In genomic region chr19:28635991-28636553, GRCm38 (mm10) we compare ENCODE assay signal across 11 mouse cellular contexts. TPM values are rescaled to one million over a fixed set of nuclear protein-coding genes. Genes with fewer than 3 reads are reported as not detected.
DNase-seq lines count a peak whose midpoint lies in the region; ATAC-seq and TF ChIP-seq lines count a peak whose summit lies in the region.
"Had no signal": no experiment of that assay in that cellular context is flagged by ENCODE, and none has a peak within 500 bp of the region (broad histone marks: within the 10 kb centered on the region; RNA-seq: fewer than 3 reads in every experiment).

No protein-coding gene starts in this region.

- no peak for DNase-seq in liver, postnatal 0 days
- no peak for DNase-seq in forebrain, postnatal 0 days
- DNase-seq in kidney, postnatal 0 days (ENCODE audit: low spot score), result peak; percentile 45
- no peak for DNase-seq in urinary bladder, adult 2 months (ENCODE audit: low spot score)
- DNase-seq in lung, adult 18-20 months, result no peak
- no peak for DNase-seq in right cerebral cortex, postnatal 36 days (ENCODE audit: low spot score in 2 of 2)
- DNase-seq: cerebellum, postnatal 14 days; heart, postnatal 36 days; lung, embryonic 14.5 days had no signal

- no peaks in the 10 kb centered on the region for H3K9me3 ChIP-seq in liver, postnatal 0 days (ENCODE audit: low read length)
- no peaks in the 10 kb centered on the region for H3K9me3 ChIP-seq in liver, embryonic 12.5 days (replicated peaks)
- H3K9me3 ChIP-seq in forebrain, postnatal 0 days (ENCODE audit: low read length), result no peaks in the 10 kb centered on the region
- no peaks in the 10 kb centered on the region for H3K9me3 ChIP-seq in kidney, postnatal 0 days (replicated peaks; ENCODE audit: low read length)
- H3K9me3 ChIP-seq in stomach, embryonic 15.5 days, result no peaks in the 10 kb centered on the region

- no peaks in the 10 kb centered on the region for H3K4me1 ChIP-seq in liver, postnatal 0 days (ENCODE audit: insufficient read depth)
- no peaks in the 10 kb centered on the region for H3K4me1 ChIP-seq in liver, embryonic 12.5 days
- no peaks in the 10 kb centered on the region for H3K4me1 ChIP-seq in forebrain, postnatal 0 days (ENCODE audit: insufficient read depth)
- H3K4me1 ChIP-seq in kidney, postnatal 0 days (replicated peaks; ENCODE audit: insufficient read depth, low read length), result no peaks in the 10 kb centered on the region; the same call in none of the 2 replicates
- H3K4me1 ChIP-seq in stomach, embryonic 15.5 days, result no peaks in the 10 kb centered on the region

- WGBS in liver, postnatal 0 days (ENCODE audit: insufficient replicate concordance), result 51% methylated on average over 7 of the region's 8 CpGs
- 55% methylated on average over 7 of the region's 8 CpGs for WGBS in liver, embryonic 12.5 days (ENCODE audit: insufficient replicate concordance)
- WGBS in forebrain, postnatal 0 days, result 9% methylated on average over 8 of the region's 8 CpGs
- 31% methylated on average over 7 of the region's 8 CpGs for WGBS in kidney, postnatal 0 days
- WGBS in stomach, embryonic 15.5 days, result 49% methylated on average over 7 of the region's 8 CpGs

- no peak overlapping the region for H3K9ac ChIP-seq in liver, postnatal 0 days (replicated peaks)
- no peak overlapping the region for H3K9ac ChIP-seq in liver, embryonic 12.5 days
- H3K9ac ChIP-seq in forebrain, postnatal 0 days, result no peak overlapping the region
- H3K9ac ChIP-seq in kidney, postnatal 0 days (ENCODE audit: low read depth, low read length), result no peak overlapping the region
- H3K9ac ChIP-seq in stomach, embryonic 15.5 days, result no peak overlapping the region
- H3K9ac ChIP-seq: lung, embryonic 14.5 days had no signal

- H3K27me3 ChIP-seq in liver, postnatal 0 days (ENCODE audit: insufficient read depth, low read length), result no peaks in the 10 kb centered on the region
- H3K27me3 ChIP-seq in liver, embryonic 12.5 days (replicated peaks), result no peaks in the 10 kb centered on the region
- no peaks in the 10 kb centered on the region for H3K27me3 ChIP-seq in forebrain, postnatal 0 days (ENCODE audit: insufficient read depth, low read length)
- H3K27me3 ChIP-seq in kidney, postnatal 0 days (ENCODE audit: insufficient read depth, low read length), result no peaks in the 10 kb centered on the region
- H3K27me3 ChIP-seq in stomach, embryonic 15.5 days (replicated peaks), result no peaks in the 10 kb centered on the region

- no peak for TF ChIP-seq CTCF in liver, postnatal 0 days (IDR thresholded peaks at IDR 0.05; ENCODE audit: low read depth)
- TF ChIP-seq CTCF in forebrain, postnatal 0 days (IDR thresholded peaks at IDR 0.05; ENCODE audit: low read depth), result no peak
- no peak for TF ChIP-seq CTCF in kidney, postnatal 0 days (IDR thresholded peaks at IDR 0.05; ENCODE audit: low read depth)

- no peaks in the 10 kb centered on the region for H3K36me3 ChIP-seq in liver, postnatal 0 days (replicated peaks; ENCODE audit: insufficient read depth, low read length)
- H3K36me3 ChIP-seq in liver, embryonic 12.5 days, result no peaks in the 10 kb centered on the region
- H3K36me3 ChIP-seq in forebrain, postnatal 0 days (ENCODE audit: insufficient read depth), result no peaks in the 10 kb centered on the region
- H3K36me3 ChIP-seq in kidney, postnatal 0 days (ENCODE audit: insufficient read depth, low read length), result no peaks in the 10 kb centered on the region
- H3K36me3 ChIP-seq in stomach, embryonic 15.5 days, result no peaks in the 10 kb centered on the region

- TF ChIP-seq EP300 in liver, postnatal 0 days (IDR thresholded peaks at IDR 0.05; ENCODE audit: low read depth), result no peak

- H3K4me3 ChIP-seq in liver, postnatal 0 days (ENCODE audit: low read depth, low read length), result no peak overlapping the region
- no peak overlapping the region for H3K4me3 ChIP-seq in liver, embryonic 12.5 days
- no peak overlapping the region for H3K4me3 ChIP-seq in forebrain, postnatal 0 days (ENCODE audit: low read depth, low read length)
- no peak overlapping the region for H3K4me3 ChIP-seq in kidney, postnatal 0 days (replicated peaks; ENCODE audit: low read depth, low read length)
- H3K4me3 ChIP-seq in stomach, embryonic 15.5 days (replicated peaks), result no peak overlapping the region

- H3K27ac ChIP-seq in liver, postnatal 0 days (ENCODE audit: low read depth), result no peak overlapping the region
- no peak overlapping the region for H3K27ac ChIP-seq in liver, embryonic 12.5 days
- no peak overlapping the region for H3K27ac ChIP-seq in forebrain, postnatal 0 days (ENCODE audit: low read depth, low read length)
- peak overlapping the region; percentile 72 for H3K27ac ChIP-seq in kidney, postnatal 0 days
- H3K27ac ChIP-seq in stomach, embryonic 15.5 days, result no peak overlapping the region

- H3K4me2 ChIP-seq in liver, postnatal 0 days (ENCODE audit: low read depth, low read length), result no peak overlapping the region
- no peak overlapping the region for H3K4me2 ChIP-seq in liver, embryonic 12.5 days
- no peak overlapping the region for H3K4me2 ChIP-seq in forebrain, postnatal 0 days (ENCODE audit: low read depth)
- H3K4me2 ChIP-seq in kidney, postnatal 0 days (ENCODE audit: low read length), result no peak overlapping the region
- H3K4me2 ChIP-seq in stomach, embryonic 15.5 days, result no peak overlapping the region
- H3K4me2 ChIP-seq: lung, embryonic 14.5 days had no signal

- peak; percentile 81 for ATAC-seq in liver, postnatal 0 days
- no peak for ATAC-seq in liver, embryonic 12.5 days
- ATAC-seq in forebrain, postnatal 0 days, result peak; percentile 45
- ATAC-seq in kidney, postnatal 0 days (replicated peaks; ENCODE audit: low FRiP score, low read depth), result peak; percentile 80; the same call in 1 of the 2 replicates
- ATAC-seq in stomach, embryonic 15.5 days (ENCODE audit: insufficient read depth, low FRiP score, low read depth), result peak; percentile 56; the same call in 1 of the 2 replicates

RNA-seq across cellular contexts. Expression of gene Glis3, which starts 43.8 kb away (rescaled TPM):
- polyA plus RNA-seq in liver, postnatal 0 days (2015; fragmentation: Nextera tagmentation; extraction: Ambion mirVana), result 0.17 and 0.36 TPM in 2 replicates
- polyA plus RNA-seq in liver, embryonic 12.5 days (2016; fragmentation: Nextera tagmentation; extraction: Ambion mirVana), result 0.39 and 0.44 TPM in 2 replicates
- total RNA-seq in forebrain, postnatal 0 days (2014; rRNA removed), result 8.5 and 9.6 TPM in 2 replicates
- polyA plus RNA-seq in forebrain, postnatal 0 days (2015; fragmentation: Nextera tagmentation; extraction: Ambion mirVana), result 0.86 and 0.96 TPM in 2 replicates
- polyA plus RNA-seq in kidney, postnatal 0 days (2015; fragmentation: Nextera tagmentation; extraction: Ambion mirVana), result 6.0 and 7.1 TPM in 2 replicates
- 2.9 and 4.4 TPM in 2 replicates for polyA plus RNA-seq in stomach, embryonic 15.5 days (2015; fragmentation: Nextera tagmentation; extraction: Ambion mirVana)
- polyA plus RNA-seq in urinary bladder, adult 2 months (2012; rRNA removed), result 2.2 and 3.7 TPM in 2 replicates
